Mouse (Mus musculus): ENCODE measurements around the gene Rab3gap2.

DNA sequence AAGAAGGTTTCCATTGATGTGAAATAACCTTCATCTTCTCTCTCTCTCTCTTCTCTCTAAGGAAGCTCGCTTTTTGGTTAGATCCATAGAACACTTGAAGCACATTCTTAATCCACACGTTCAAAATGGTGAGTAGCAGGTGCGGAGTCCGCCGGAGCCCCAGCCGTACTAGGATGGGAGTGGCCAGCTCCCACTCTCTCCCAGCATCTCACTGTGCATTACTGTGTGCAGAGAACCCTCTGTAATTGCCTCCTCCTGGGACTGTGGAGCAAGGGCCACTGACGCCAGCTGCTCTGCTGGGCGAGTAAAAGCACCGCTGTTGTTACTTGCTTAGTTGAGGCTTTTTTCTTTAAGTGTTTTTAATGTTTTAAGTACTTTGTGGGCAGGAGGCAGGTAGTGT, 67.5 kb downstream of the Rab3gap2 start:
- TF ChIP-seq CTCF (IDR thresholded peaks at IDR 0.05; ENCODE audit: low read depth, low read length) (no peak), POLR2A (IDR thresholded peaks at IDR 0.05; ENCODE audit: insufficient read depth, low read length) (no peak), EP300 (IDR thresholded peaks at IDR 0.05; ENCODE audit: insufficient read depth, low read depth, low read length) (no peak)
